Mouse (Mus musculus): ENCODE data around the gene Rfpl4. TPM values are rescaled to one million over a fixed set of nuclear protein-coding genes. Genes with fewer than 3 reads are reported as not detected.

Gene Rfpl4
- polyA plus RNA-seq, 1 experiment = not detected

- Histone ChIP-seq H3K79me2 (ENCODE audit: control insufficient read depth, insufficient read depth) (peaks cover 71% of the 10 kb centered on the region), H3K4me3 (no peak overlapping the region), H3ac (ENCODE audit: control insufficient read depth, insufficient read length) (no peak overlapping the region), H3K36me3 (ENCODE audit: control insufficient read depth, insufficient read depth) (peaks cover 23% of the 10 kb centered on the region), H3K27me3 (ENCODE audit: control insufficient read depth, insufficient read depth, insufficient read length) (no peaks in the 10 kb centered on the region), H3K4me2 (ENCODE audit: low read depth) (no peak overlapping the region)
- TF ChIP-seq MAX (IDR thresholded peaks at IDR 0.05; ENCODE audit: low read depth) (no peak), E2F4 (IDR thresholded peaks at IDR 0.05; ENCODE audit: insufficient read depth) (no peak), TCF3 (IDR thresholded peaks at IDR 0.05; ENCODE audit: insufficient read length, low read depth) (no peak), POLR2A (IDR thresholded peaks at IDR 0.05; ENCODE audit: insufficient read length, low read depth) (no peak), REST (IDR thresholded peaks at IDR 0.05; ENCODE audit: insufficient read depth, insufficient read length) (no peak), USF1 (IDR thresholded peaks at IDR 0.05; ENCODE audit: low read depth) (no peak), CEBPB (IDR thresholded peaks at IDR 0.05; ENCODE audit: insufficient read depth, poor library complexity, severe bottlenecking) (no peak), SRF (IDR thresholded peaks at IDR 0.05; ENCODE audit: control insufficient read depth, insufficient read length, low read depth) (no peak), MYOG (IDR thresholded peaks at IDR 0.05; ENCODE audit: control insufficient read depth in 1 of 3, insufficient read depth in 1 of 3, insufficient read length in 2 of 3, low read depth in 2 of 3) (no peak), TCF12 (IDR thresholded peaks at IDR 0.05; ENCODE audit: insufficient read depth, poor library complexity, severe bottlenecking) (no peak), POLR2AphosphoS2 (IDR thresholded peaks at IDR 0.05; ENCODE audit: insufficient read length, low read depth) (no peak), MYOD1 (IDR thresholded peaks at IDR 0.05; ENCODE audit: control insufficient read depth in 1 of 3, insufficient read length in 2 of 3, low read depth in 2 of 3) (no peak)
Measured at GRCm38 (mm10) chr7:5087886-5088285, 28.9 kb downstream of the Rfpl4 start.

- no peak overlapping the region for H3K4me2 ChIP-seq (ENCODE audit: low read depth)
- peaks cover 27% of the 10 kb centered on the region for H3K36me3 ChIP-seq (ENCODE audit: control insufficient read depth, insufficient read depth)
- no peak overlapping the region for H3K4me3 ChIP-seq
- TF ChIP-seq TCF3 (IDR thresholded peaks at IDR 0.05; ENCODE audit: insufficient read length, low read depth) (no peak), POLR2A (IDR thresholded peaks at IDR 0.05; ENCODE audit: insufficient read length, low read depth) (no peak), TCF12 (IDR thresholded peaks at IDR 0.05; ENCODE audit: insufficient read depth, poor library complexity, severe bottlenecking) (no peak), CEBPB (IDR thresholded peaks at IDR 0.05; ENCODE audit: insufficient read depth, poor library complexity, severe bottlenecking) (no peak), SRF (IDR thresholded peaks at IDR 0.05; ENCODE audit: control insufficient read depth, insufficient read length, low read depth) (no peak), E2F4 (IDR thresholded peaks at IDR 0.05; ENCODE audit: insufficient read depth) (no peak)
- H3K27me3 ChIP-seq (ENCODE audit: control insufficient read depth, insufficient read depth, insufficient read length) = no peaks in the 10 kb centered on the region
- no peak overlapping the region for H3ac ChIP-seq (ENCODE audit: control insufficient read depth, insufficient read length)
- peaks cover 79% of the 10 kb centered on the region for H3K79me2 ChIP-seq (ENCODE audit: control insufficient read depth, insufficient read depth)
Measured at GRCm38 (mm10) chr7:5086921-5087440, 29.8 kb downstream of the Rfpl4 start.

DNA sequence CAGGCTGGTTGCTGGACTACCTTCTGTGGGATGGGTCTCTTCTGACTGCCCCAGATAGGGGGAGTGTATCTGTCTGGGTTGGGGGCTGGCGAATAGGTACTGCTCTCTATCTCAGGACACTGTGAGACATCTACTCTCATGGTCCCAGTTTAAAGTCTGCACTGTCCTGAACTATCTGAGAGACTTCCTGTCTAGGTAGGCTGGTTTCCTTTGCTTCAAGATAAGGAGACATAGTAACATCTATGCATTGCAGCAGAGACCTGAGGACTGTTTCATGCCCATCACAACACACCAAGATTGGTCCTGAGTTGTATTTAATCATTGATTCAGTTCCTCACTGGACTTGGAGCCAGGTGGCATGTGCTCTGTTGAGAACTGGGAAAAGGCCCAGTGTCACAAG is 31.2 kb downstream of the Rfpl4 start:
- Histone ChIP-seq H3K4me2 (ENCODE audit: low read depth) (no peak overlapping the region), H3K36me3 (ENCODE audit: control insufficient read depth, insufficient read depth) (peaks cover 23% of the 10 kb centered on the region), H3K4me3 (no peak overlapping the region), H3K79me2 (ENCODE audit: control insufficient read depth, insufficient read depth) (peaks cover 92% of the 10 kb centered on the region), H3ac (ENCODE audit: control insufficient read depth, insufficient read length) (no peak overlapping the region), H3K27me3 (ENCODE audit: control insufficient read depth, insufficient read depth, insufficient read length) (no peaks in the 10 kb centered on the region)
- TF ChIP-seq E2F4 (IDR thresholded peaks at IDR 0.05; ENCODE audit: insufficient read depth) (no peak), MAX (IDR thresholded peaks at IDR 0.05; ENCODE audit: low read depth) (no peak)

DNA sequence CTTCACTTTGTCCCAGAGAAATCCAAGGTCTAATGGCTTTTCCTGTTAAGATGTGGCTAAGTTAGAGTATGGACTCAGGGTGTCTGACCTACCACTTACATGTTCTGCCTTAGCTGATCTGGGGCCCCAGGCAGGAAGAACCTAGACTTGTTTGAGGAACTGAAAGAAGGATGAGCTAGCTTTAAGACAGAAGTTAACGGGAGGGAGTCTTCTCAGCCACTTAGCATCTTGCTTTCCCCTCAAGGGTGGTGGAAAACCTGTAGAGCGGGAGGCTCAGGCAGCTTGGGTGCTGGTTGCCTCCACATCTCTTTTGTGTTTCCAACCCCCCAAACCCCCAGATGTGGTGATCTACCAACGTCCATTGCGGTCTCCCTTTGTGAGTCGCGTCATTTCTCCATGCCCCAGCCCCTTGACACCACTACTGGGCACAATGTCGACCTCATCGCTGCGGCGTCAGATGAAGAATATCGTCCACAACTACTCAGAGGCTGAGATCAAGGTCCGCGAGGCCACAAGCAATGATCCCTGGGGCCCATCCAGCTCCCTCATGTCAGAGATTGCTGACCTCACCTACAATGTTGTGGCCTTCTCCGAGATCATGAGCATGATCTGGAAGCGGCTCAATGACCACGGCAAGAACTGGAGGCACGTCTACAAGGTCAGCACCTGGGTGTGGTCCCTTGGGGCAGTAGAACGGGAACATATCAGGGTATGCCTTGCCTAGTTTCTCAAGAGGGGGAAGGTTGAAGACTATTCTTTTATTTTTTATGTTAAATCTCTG is 33.2 kb downstream of the Rfpl4 start:
- H3K4me2 ChIP-seq (ENCODE audit: low read depth) = no peak overlapping the region
- TF ChIP-seq REST (IDR thresholded peaks at IDR 0.05; ENCODE audit: insufficient read depth, insufficient read length) (no peak), POLR2A (IDR thresholded peaks at IDR 0.05; ENCODE audit: insufficient read length, low read depth) (no peak), MYOG (IDR thresholded peaks at IDR 0.05; ENCODE audit: control insufficient read depth in 1 of 3, insufficient read depth in 1 of 3, insufficient read length in 2 of 3, low read depth in 2 of 3) (no peak), TCF3 (IDR thresholded peaks at IDR 0.05; ENCODE audit: insufficient read length, low read depth) (no peak), CEBPB (IDR thresholded peaks at IDR 0.05; ENCODE audit: insufficient read depth, poor library complexity, severe bottlenecking) (no peak), USF1 (IDR thresholded peaks at IDR 0.05; ENCODE audit: low read depth) (no peak), MYOD1 (IDR thresholded peaks at IDR 0.05; ENCODE audit: control insufficient read depth in 1 of 3, insufficient read length in 2 of 3, low read depth in 2 of 3) (no peak), TCF12 (IDR thresholded peaks at IDR 0.05; ENCODE audit: insufficient read depth, poor library complexity, severe bottlenecking) (no peak), E2F4 (IDR thresholded peaks at IDR 0.05; ENCODE audit: insufficient read depth) (no peak), SRF (IDR thresholded peaks at IDR 0.05; ENCODE audit: control insufficient read depth, insufficient read length, low read depth) (no peak), MAX (IDR thresholded peaks at IDR 0.05; ENCODE audit: low read depth) (no peak), POLR2AphosphoS2 (IDR thresholded peaks at IDR 0.05; ENCODE audit: insufficient read length, low read depth) (no peak)
- H3K79me2 ChIP-seq (ENCODE audit: control insufficient read depth, insufficient read depth) = peaks cover 73% of the 10 kb centered on the region
- peaks cover 14% of the 10 kb centered on the region for H3K36me3 ChIP-seq (ENCODE audit: control insufficient read depth, insufficient read depth)
- no peak overlapping the region for H3ac ChIP-seq (ENCODE audit: control insufficient read depth, insufficient read length)
- H3K27me3 ChIP-seq (ENCODE audit: control insufficient read depth, insufficient read depth, insufficient read length) = no peaks in the 10 kb centered on the region
- no peak overlapping the region for H3K4me3 ChIP-seq

DNA sequence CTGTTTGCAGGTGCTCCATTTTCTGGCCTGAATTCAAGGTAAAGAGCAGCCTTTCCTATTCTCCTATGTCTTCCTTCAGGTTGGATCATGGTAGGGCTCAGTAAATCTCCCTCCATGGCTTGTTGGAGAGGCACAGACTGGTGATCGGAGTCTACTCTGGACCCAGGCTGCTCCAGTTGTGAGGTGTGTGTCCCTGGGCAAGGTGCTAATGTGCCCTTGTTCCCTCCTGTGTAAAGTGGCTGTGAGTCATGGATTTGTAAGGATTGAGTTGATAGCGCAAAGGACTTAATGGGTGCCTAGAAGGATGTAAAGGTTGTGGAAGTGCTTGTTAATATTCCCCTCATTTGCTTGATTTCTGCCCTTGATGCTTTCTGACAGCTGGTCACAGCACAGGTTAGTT is 34.8 kb downstream of the Rfpl4 start:
- Histone ChIP-seq H3K27me3 (ENCODE audit: control insufficient read depth, insufficient read depth, insufficient read length) (no peaks in the 10 kb centered on the region), H3K4me3 (peak overlapping the region; percentile 48), H3K36me3 (ENCODE audit: control insufficient read depth, insufficient read depth) (peaks cover 27% of the 10 kb centered on the region), H3K4me2 (ENCODE audit: low read depth) (peak overlapping the region; percentile 77), H3K79me2 (ENCODE audit: control insufficient read depth, insufficient read depth) (peaks cover 62% of the 10 kb centered on the region), H3ac (ENCODE audit: control insufficient read depth, insufficient read length) (no peak overlapping the region)
- TF ChIP-seq TCF12 (IDR thresholded peaks at IDR 0.05; ENCODE audit: insufficient read depth, poor library complexity, severe bottlenecking) = no peak
- no peak for TF ChIP-seq TCF3 (IDR thresholded peaks at IDR 0.05; ENCODE audit: insufficient read length, low read depth)
- TF ChIP-seq MAX (IDR thresholded peaks at IDR 0.05; ENCODE audit: low read depth) = no peak
- TF ChIP-seq USF1 (IDR thresholded peaks at IDR 0.05; ENCODE audit: low read depth) = no peak
- TF ChIP-seq E2F4 (IDR thresholded peaks at IDR 0.05; ENCODE audit: insufficient read depth) = no peak
- no peak for TF ChIP-seq SRF (IDR thresholded peaks at IDR 0.05; ENCODE audit: control insufficient read depth, insufficient read length, low read depth)

All from myocyte (in vitro differentiated cells).